Mouse (Mus musculus) heart, adult 8-10 months (tissue): ENCODE results near the gene Cenpa. TPM values are rescaled to one million over a fixed set of nuclear protein-coding genes. Genes with fewer than 3 reads are reported as not detected.
"Not testable (repeated sequence)": the region's sequence is repeated elsewhere in the genome, so short reads cannot be mapped to it uniquely, and the experiment has no call there.

ENCODE experiments used
- DNase-seq: peaks from one replicate; pipeline ENCODE4 v3.0.0; 2022; ENCODE audit warnings: low spot score
- total RNA-seq, 4 experiments: library from RNA; stranded (reverse); gene quantifications; 2 replicates each; pipeline ENCODE4 v1.2.4; 2022

The Cenpa gene
- total RNA-seq, 4 experiments from 2014 or later = 50.6 to 80.0 (median 64.5) TPM

GRCm38 (mm10) chr5:30678722-30679296 lies 12.2 kb downstream of the Cenpa start:
- DNase-seq = no peak

- no peak for DNase-seq
Observed at GRCm38 (mm10) chr5:30679593-30679992, 13.0 kb downstream of the Cenpa start.

DNA sequence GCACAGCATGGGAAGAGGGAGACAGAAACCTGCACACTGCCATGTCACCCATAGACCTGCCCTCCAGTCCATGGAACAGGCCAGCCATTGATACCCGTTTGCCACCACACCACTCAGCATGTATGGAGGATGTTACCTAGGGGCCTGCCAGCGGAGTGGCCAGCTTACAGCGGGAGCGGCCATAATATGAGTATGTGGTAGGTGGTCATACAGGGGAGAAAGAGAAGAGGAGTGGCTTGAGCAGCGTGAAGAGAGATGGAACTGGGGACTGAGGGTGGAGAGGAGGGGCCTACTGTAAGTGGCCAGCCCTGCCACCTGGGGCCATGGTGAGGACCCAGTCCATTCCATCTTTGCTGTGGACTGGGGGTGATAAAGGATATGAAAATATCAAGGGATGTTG lies 15.4 kb downstream of the Cenpa start:
- DNase-seq = no peak

DNA sequence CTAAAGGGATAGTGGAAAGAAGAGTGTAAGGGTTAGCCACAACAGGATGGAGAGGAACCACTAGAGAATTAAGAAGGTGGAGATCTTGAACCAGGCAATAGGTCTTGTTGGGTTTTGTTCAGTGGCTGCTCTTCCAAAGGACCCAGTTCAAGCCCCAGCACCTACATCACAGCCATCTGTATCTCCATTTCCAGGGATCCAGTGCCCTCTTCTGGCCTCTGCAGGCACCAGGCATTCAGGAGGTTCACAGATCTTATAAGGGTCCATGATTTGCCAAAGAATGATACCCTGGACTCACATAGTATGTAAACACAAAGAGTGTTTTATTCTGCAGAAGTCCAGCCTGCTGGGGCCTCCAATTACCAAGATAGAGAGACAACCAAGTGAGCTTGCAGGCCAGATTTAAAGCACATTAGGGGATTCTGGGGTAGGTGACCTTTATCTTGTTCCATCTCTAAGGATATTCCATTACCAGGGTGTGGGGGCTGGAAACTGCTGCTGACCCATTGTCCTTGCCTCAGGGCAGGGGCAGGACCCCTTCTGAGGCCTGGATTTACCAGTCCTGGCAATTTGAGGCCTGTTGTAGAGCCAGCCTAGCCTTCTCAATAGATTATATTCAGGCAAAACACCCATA lies 16.5 kb downstream of the Cenpa start:
- no peak for DNase-seq

DNA sequence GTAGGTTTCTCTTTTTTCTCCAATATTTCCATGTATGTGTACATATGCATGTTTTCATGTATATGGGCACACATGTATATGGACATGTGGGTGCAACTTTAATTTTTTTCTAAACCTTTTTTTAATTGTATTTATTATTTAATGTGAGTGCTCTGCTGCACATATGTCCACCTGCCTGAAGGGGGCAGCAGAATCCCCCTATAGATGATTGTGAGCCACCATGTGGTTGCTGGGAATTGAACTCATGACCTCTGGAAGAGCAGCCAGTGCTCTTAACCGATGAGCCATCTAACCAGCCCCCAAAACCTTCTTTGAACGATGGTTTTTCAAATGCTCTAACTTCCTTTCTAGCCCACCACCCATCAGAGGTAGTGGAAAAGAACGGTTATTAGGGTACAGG lies 17.4 kb downstream of the Cenpa start:
- DNase-seq = no peak

GRCm38 (mm10) chr5:30686781-30687180 lies 20.2 kb downstream of the Cenpa start:
- DNase-seq = no peak

- DNase-seq = no peak
Observed at GRCm38 (mm10) chr5:30700361-30701000, 33.9 kb downstream of the Cenpa start.

GRCm38 (mm10) chr5:30701373-30701772 lies 34.8 kb downstream of the Cenpa start:
- not testable (repeated sequence) for DNase-seq

DNA sequence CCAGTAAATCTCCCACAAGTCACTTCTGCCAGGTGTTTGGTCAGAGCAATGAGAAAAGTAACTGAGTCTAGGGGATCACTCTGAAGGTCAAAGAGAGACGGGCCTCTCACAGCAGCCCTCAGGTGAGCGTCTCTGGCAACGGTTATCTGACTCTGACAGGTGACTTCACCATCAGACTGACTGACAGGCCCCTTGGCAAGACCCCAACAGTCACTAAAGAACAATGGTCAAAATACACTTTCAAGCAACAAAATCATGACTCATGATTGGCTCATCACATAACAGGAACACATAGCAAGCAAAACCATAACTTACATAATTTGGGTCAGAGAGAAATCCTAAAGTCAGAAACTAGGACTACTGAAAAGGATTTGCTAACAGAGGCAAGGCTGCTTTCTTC lies 35.3 kb downstream of the Cenpa start:
- no peak for DNase-seq

DNA sequence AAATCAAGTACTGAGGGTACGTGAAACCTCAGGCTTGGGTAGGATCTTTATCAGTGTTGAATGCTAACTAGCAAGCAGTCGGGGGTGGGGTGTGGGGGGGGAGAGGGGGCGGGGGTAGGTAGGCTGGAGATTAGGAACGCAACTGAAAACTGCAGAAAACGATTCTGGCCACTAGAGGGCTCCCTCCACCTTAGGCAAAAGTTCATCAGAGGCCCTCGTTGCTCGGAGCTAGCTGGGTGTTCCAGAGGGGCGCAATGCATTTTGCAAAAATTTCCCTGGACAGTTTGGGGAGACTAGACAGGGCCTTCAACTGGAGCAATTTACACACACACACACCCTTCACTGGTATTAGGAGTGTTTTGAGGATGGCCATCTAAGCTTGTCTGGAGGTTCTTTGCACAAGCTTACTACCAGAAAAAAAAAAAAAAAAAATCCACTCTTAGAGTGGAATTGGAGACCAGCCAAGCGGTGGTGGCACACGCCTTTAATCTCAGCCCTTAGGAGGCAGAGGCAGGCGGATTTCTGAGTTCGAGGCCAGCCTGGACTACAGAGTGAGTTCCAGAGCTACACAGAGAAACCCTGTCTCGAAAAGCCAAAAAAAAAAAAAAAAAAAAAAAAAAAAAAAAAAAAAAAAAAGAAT lies 43.3 kb downstream of the Cenpa start:
- peak; percentile 62 for DNase-seq

DNA sequence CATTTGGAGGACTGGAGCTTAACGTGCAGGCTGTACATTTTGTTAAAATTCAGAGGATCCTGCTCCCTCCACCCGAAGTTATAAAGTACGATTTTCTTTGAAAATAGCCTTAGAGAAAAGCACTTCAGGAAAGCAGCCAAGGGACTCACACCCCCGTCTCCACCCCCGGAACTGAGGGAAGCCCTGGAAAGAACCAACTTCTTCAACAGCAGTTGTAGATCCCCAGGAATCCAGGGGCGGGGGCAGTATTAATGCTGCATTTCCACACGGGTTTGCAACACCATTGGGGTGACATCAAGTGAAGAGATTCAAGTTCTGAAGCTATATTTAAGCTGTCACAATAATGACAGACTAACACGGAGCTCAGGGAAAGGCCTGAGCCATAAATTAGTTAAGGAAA lies 43.9 kb downstream of the Cenpa start:
- DNase-seq = no peak

DNA sequence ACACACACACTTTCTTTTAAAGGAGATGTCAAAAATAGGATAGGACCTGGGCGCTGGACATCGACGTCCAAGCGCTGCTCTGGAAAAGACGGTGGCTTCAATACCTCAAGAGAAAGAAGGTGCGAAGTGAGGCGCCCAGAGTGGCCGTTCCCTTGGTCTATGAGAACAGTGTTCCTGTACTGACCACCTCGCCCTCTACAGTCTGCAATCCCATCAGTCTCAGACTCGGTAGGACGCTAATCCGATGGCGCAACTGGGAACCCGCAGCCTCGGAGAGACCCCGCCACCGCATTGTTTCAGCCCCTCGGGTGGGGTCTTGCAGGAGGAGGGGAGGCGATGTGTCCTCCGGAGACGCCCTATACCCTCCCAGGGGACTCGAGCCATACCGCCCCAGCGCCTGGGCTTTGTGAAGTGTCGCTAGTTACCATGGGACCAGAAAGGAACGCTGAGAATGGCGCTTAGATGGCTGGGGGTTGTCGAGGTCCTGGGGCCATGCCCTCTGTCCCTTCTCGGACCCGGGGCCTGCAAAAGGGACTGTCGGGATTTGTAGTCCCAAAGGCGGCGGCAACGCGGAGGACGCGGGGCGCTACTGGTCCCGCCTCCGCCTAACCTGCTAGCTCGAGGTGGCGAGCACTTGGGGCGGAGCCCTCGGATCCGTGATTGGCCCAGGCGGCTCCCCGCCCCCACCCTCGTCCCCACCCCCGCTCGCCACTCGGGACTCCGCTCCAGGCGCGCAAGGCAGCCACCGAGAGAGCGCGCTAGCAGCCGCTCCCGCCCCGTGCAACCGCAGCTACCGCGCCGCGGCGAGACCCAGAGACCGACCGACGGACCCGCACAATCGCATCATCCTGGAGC lies 44.8 kb downstream of the Cenpa start, which contains the start of gene Dpysl5:
TSS of gene Dpysl5 (plus strand) at position 418 of the 855 bp plus-strand sequence.
- DNase-seq = peak; percentile 49

DNA sequence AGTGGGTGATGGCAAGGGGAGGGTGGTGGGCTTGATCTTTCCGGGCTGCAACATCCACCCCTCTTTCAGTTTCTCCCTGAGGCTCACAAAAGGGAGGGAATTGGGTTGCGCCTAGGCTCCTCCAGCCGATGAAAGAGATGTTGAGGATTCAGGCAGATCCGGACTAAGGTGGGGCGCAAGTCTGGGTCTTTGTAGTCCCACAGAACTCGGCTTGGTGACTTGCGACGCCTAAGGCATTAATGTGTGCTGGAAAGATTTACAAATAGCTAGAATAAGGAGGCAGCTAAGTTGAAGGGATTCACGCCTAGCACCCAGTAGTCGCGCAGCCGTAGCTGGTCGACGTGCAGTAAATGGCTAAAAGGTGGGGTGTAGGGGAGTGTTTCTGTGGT lies 45.4 kb downstream of the Cenpa start:
- DNase-seq = no peak

DNA sequence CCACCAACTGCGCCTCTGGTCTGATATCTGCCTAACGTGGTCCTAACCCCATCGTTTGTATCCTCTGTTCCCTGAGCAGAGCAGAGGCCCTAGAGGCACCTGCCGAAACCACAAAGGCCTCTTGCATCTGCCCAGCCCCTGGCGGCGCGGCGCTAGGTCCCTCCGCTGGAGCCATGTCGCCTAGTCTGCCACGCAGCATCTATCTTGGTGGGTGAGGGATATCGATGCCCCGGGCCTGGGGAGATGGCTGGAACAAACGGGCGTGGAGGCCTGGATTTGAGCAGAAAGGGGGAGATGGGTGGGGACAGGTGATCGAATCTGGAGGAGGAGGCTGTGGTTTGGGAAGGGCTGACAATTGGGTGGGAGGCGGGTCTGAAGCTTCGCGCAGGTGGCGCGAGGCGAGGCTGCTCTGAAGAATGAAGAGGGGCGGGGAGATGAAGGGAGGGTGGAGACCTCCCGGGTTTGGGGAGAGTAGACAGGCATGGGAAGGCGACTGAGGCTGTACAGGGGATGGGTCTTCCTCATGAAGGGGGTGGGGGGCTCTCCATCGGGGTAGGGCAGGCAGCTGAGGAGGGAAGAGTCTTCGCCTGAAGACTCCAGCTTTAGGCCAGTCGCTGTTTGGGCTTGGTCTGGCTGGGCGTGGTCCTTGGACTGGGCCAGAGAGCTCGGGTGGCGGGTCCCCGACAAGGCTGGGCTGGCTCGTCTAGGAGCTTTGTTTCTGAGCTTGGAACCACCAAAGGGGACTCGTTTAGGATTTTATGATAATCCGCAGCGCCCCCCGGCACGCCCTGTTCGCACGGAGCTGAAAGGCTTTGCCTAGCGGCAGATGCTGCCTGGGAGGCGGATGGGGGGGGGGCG lies 46.1 kb downstream of the Cenpa start:
- DNase-seq = no peak

- DNase-seq = no peak
Observed at GRCm38 (mm10) chr5:30713299-30713675, 46.7 kb downstream of the Cenpa start.

DNA sequence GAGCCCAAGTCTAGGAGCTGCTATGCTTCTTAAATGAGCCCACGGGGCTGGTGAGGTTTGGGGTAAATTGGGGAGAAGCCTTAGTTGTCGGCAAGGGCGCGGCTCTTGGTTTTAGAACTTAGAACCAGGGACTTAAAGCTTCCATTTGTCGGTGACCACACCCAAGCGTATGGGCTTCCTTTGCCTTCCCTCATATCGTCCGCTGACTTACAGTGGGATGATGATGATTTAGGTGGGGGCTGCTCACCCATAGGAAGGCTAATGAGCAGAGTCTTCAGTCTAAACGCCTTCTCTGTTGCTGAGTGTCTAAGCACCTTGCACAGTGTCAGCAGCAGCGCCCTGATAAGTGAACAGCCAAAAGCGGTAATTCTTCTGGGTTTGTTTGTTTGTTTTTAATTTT lies 47.1 kb downstream of the Cenpa start:
- no peak for DNase-seq

DNA sequence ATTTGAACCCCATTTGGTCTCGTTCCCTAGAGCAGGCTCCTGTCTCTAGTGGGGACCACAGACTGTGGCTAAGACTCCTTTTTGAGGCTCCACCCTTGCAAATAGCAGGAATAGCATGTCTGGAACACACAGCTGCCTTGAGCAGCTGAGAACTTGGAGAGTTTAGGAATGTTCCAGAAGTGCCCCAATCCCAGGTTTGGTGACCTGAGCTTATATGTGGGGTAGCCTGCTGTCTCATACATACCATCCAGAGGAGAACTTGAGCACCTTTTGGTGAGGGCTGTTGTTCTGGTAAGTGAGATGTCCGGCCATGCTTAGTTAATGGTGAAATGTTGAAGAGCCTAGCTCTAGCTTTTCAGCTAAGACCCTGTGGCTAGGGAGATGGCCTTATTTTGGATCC lies 49.7 kb downstream of the Cenpa start:
- no peak for DNase-seq

DNA sequence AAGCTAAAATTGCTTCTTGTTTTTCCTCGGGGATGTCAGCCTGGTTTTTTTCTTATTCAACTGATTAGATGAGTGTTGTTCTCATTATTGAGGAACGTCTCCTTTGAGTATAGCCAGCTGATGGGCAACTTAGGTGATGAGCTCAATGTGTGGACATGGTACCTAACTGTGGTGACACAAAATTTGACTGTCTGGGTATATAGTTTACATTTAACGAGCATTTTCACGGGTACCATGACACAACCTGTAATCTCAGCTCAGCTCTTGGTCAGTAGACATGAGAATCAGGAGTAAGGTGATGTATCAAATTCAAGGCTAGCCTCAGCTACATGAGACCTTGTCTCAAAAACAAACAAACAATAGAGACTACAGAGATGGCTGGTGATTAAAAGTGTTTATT lies 50.9 kb downstream of the Cenpa start:
- DNase-seq = no peak

DNA sequence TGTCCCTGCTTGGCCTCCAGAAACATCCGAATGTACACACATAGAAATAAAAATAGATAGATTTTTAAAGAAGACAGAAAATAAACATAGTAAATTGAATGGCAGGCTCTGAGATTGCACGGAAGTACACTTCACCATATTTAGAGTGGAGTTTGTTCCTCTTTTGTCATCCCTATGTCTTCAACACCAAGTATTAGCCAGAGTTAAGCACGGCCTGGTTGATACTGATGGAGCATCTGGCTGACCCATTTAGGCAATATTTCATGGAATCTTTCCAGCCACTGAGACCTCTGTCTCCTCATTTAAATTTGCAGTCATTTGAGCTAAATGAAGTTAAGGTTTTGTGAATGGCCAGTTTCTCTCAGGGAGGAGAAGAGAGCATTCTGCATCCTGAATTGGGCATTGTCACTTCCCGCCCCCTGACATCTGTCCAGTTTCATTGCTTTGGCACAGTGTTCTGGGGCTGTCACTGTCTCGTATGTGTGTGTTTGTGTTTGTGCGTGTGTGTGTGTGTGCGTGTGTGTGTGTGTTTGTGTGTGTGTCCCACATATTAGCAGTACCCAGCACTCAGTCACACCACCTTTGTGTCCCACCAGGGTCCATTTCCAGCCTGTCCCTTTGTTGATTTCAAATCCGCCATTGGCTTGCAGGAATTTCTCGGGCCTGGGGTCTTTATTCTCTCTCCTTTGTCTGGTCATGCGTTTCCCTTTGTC lies 51.6 kb downstream of the Cenpa start:
- no peak for DNase-seq

GRCm38 (mm10) chr5:30721935-30722334 lies 55.4 kb downstream of the Cenpa start:
- DNase-seq = no peak
